Mouse (Mus musculus) layer of hippocampus, postnatal 10 days (tissue): ENCODE measurements around the gene Stk24. TPM values are rescaled to one million over a fixed set of nuclear protein-coding genes. Genes with fewer than 3 reads are reported as not detected.

Experiments
- DNase-seq, 2 experiments: peaks; one replicate each; pipeline ENCODE4 v3.0.0; 2021; ENCODE audit warnings: low spot score in 2 of 2
- total RNA-seq, 2 experiments: library from RNA; stranded (reverse); gene quantifications; 2 replicates each; pipeline ENCODE4 v1.2.3; 2021

Stk24 gene
- total RNA-seq, 2 experiments from 2014 or later: 45.8 to 51.1 TPM

DNA sequence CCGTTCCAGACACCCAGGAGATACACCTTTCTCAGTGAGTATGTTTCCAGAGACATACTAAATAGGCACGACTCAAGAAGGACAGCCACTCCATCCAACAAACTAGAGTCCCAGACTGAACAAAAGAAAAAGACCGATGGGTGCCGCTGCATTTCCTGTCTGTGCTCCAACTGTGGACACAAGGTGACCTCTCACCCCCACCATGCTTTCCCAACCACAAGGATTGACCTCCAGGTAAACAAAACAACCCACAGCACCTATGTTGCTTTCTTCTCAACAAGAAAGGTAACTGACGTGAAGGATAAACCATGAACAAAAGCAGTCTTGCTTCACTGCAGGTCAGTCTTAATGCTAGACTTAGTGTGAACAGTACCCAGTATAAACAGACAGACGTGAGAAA lies 27.1 kb downstream of the Stk24 start:
- no peak for DNase-seq

- DNase-seq: no peak
These were observed 28.1 kb downstream of the Stk24 start for GRCm38 (mm10) chr14:121351737-121352136.

DNA sequence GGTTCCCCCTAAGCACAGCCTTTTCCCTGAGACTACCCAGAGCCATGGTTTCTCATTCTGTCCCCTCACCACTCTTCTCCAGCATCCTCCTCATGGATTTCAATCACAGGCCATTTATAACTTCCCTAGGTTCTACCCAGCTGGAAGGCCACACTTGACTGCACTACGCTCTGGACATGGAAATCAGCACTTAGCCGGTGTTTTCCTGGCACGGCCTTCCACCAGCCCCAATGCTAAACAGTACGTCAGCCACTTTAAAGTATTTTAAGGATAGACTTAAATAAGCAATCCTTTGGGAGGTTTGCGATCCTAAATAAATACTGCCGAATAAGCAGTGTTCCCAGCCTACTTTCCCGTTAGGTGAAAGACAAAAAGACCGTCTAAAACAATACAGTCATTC lies 29.8 kb downstream of the Stk24 start:
- no peak for DNase-seq

GRCm38 (mm10) chr14:121349291-121349690 lies 30.5 kb downstream of the Stk24 start:
- DNase-seq: no peak

DNA sequence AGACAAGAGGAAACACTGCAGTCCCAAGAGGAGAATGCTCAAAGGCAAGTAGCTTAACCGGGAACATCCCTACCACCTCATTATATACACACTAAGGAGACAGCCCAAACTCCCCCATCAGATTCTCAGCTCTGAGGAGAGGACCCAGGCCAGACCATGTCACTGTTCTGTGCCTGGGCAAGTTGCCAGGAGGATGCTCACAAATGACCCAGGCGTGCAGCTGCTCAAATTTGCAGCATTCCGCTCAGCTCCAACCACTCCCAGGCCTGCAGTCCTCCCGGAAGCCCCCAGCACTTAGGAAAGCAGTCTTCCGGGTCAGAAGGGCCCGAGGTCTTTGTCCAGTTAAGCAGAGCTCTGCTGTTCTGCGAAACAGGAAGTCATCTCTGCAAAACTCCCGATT lies 31.6 kb downstream of the Stk24 start:
- DNase-seq: peak in 1 of 2 experiments; percentile 36

DNA sequence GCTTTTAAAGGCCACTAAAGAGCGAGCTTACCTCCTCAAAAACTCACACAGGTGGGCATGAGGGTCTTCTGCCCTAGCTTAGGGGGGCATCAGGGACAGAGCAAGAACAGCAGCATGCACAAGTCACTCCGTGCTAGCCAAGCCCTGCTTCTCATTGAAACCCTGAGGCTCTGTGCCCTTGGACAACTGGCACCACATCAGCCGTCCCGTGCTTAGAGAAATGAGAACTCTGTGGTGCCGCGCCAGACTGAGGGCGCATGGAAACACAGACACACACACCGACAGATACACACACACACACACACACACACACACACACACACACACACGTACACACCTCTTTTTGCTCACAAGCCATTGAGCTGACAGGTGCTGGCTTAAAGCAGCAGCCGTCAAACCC lies 32.7 kb downstream of the Stk24 start:
- DNase-seq: no peak

GRCm38 (mm10) chr14:121346654-121347053 lies 33.2 kb downstream of the Stk24 start:
- DNase-seq: no peak

- DNase-seq: peak in 1 of 2 experiments; percentile 24
These were observed 33.8 kb downstream of the Stk24 start for GRCm38 (mm10) chr14:121346053-121346452.

DNA sequence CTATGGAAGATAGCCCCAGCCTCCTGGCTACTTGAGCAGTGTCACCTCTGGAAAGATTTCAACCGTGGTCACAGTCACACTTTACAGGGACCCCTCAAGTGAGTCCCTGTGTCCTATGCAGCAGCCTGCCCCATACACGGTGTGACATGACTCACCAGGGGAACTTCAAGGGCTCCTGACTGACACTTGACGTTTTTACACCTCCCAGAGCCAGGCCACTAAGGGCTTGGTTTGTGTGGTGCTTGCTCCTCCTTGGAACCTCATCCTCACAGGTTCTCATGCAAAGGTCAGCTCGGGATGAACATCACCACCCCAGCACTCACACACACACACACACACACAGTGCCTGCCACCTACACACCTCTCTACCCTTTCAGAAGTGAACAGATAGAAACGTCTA lies 34.9 kb downstream of the Stk24 start:
- DNase-seq: no peak

DNA sequence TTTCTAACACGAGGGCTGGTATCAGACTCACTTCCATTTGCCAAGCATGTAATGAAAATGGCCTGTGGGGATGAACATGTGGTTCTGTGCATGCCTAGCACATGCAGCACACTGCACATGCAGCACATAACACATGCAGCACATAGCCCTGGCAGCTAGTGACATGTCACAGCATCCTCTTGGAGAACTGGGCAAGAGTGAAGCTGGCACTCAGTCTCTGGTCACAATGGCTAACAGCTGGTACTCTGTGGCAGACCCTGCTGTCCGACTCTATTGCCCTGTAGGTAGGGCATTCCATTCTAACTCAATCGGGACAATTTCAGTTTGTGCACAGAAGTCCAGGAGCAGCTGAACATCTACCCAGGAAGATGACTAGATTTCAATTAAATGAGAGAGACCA lies 36.9 kb downstream of the Stk24 start:
- DNase-seq: no peak

GRCm38 (mm10) chr14:121339951-121340401 lies 39.8 kb downstream of the Stk24 start:
- DNase-seq: no peak

- DNase-seq: no peak
These were observed 40.8 kb downstream of the Stk24 start for GRCm38 (mm10) chr14:121338819-121339573.

DNA sequence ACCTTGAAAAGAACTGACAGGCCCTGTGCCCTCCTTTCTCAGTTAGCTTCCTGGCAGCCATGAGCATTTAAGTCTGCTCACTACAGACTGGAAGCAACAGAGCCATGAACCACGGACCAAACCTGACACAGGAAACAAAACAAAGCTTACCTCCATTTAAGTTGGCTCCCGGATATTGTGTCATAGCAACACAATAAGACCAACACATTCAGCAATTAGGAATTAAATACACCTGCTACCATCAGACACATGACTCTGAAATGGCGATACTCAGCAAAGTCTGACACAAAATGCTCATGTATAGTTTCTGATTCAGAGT lies 49.8 kb downstream of the Stk24 start:
- no peak for DNase-seq

DNA sequence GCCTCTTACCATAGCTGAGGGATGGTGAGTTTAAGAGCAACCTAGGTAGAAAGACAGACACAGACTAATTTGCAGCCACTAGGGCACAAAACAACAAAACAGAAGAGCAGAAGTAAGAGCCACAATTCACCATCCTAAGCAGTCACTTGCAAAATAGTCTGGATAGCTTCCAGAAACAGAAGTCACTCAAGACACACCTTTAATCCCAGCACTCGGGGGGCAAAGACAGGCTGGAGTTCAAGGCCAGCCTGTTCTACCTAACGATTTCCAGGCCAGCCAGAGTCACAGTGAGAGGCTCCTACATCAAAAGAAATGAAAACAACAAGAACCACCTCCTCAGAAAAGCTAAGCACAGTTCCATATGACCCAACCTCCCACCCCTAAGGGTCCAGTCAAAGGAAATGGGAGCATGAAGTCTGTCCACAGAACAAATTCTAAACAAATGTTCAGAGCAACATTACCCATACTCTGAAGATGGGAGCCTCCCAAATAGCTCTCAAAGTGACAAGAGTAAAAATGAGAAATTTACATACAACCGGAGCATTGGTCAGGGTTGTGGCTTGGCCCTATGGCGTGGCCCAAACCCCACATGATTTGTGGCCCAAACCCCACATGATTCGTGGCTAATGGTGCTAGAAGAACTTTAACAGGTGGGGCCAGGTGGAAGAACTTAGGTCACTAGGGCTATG lies 50.3 kb downstream of the Stk24 start:
- DNase-seq: no peak

DNA sequence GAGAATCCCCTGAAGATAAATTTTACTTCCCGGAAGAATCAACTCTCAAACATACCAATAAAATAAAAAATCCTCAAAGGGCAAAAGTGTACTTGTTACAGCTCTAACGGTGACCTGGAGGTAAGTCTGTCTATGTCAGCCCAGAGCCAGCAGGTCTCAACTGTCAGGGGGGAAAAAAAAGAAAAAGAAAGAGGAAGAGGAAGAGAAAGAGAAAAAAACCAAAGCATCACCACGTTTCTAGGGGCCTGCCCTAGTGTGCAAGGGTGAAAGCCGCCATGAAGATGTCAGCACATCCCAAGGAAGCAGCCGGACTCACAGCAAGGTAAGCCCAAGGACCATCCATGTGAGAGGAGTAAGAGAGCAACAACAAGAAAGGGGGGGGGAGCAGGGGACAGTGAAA lies 50.9 kb downstream of the Stk24 start:
- no peak for DNase-seq

- no peak for DNase-seq
These were observed 53.4 kb downstream of the Stk24 start for GRCm38 (mm10) chr14:121326432-121326831.

GRCm38 (mm10) chr14:121324521-121325330 lies 55.1 kb downstream of the Stk24 start:
- DNase-seq: no peak

- no peak for DNase-seq
These were observed 57.2 kb downstream of the Stk24 start for GRCm38 (mm10) chr14:121322641-121323040.

- DNase-seq: no peak
These were observed 57.7 kb downstream of the Stk24 start for GRCm38 (mm10) chr14:121322150-121322549.

GRCm38 (mm10) chr14:121318382-121318781 lies 61.4 kb downstream of the Stk24 start:
- DNase-seq: no peak

- no peak for DNase-seq
These were observed 62.5 kb downstream of the Stk24 start for GRCm38 (mm10) chr14:121317312-121317671.
